In the genomic region with DNA sequence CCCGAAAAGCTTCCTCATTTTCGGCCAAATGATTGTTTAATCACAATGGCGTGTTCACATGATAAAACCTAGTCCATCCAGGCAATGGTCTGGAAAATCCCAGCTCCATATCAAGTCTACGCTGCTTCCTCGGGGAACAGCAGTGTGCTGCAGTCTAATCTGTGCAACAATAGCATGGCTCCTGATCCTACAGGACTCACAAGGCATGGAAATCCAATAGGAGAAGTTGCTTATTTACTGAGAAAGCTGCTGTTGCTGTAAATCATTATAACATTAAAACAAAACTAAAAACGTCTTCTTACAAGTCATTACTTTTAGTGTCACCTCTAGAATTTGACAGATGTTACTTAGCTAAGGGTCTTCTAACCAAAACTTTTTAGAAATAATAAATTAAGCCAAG, we compare ENCODE assay signal across 20 mouse cellular contexts.
DNase-seq lines count a peak whose midpoint lies in the region; ATAC-seq and TF ChIP-seq lines count a peak whose summit lies in the region.
"Had no signal": no experiment of that assay in that cellular context is flagged by ENCODE, and none has a peak within 500 bp of the region (broad histone marks: within the 10 kb centered on the region; RNA-seq: fewer than 3 reads in every experiment).

No protein-coding gene starts in this region.

- H3K36me3 ChIP-seq in kidney, embryonic 15.5 days, result no peaks in the 10 kb centered on the region
- H3K36me3 ChIP-seq in lung, embryonic 14.5 days (ENCODE audit: insufficient read depth), result no peaks in the 10 kb centered on the region
- H3K36me3 ChIP-seq: embryonic facial prominence, embryonic 12.5 days; forebrain, embryonic 15.5 days; hindbrain, embryonic 15.5 days had no signal

- H3K9ac ChIP-seq in kidney, embryonic 15.5 days, result no peak overlapping the region
- no peak overlapping the region for H3K9ac ChIP-seq in lung, embryonic 14.5 days
- H3K9ac ChIP-seq: embryonic facial prominence, embryonic 12.5 days; forebrain, embryonic 15.5 days; hindbrain, embryonic 15.5 days had no signal

- H3K27me3 ChIP-seq in kidney, embryonic 15.5 days, result no peaks in the 10 kb centered on the region
- no peaks in the 10 kb centered on the region for H3K27me3 ChIP-seq in lung, embryonic 14.5 days (ENCODE audit: insufficient read depth, low read length)
- H3K27me3 ChIP-seq: CH12.LX; embryonic facial prominence, embryonic 12.5 days; forebrain, embryonic 15.5 days; hindbrain, embryonic 15.5 days; Patski had no signal

- H3K4me2 ChIP-seq in kidney, embryonic 15.5 days, result no peak overlapping the region
- no peak overlapping the region for H3K4me2 ChIP-seq in lung, embryonic 14.5 days
- H3K4me2 ChIP-seq: embryonic facial prominence, embryonic 12.5 days; forebrain, embryonic 15.5 days; hindbrain, embryonic 15.5 days had no signal

- TF ChIP-seq CTCF in lung, embryonic 14.5 days (IDR thresholded peaks at IDR 0.05; ENCODE audit: low read depth), result no peak

- H3K4me3 ChIP-seq in kidney, embryonic 15.5 days (replicated peaks), result no peak overlapping the region
- H3K4me3 ChIP-seq in lung, embryonic 14.5 days (ENCODE audit: low read depth, low read length), result no peak overlapping the region
- H3K4me3 ChIP-seq: embryonic facial prominence, embryonic 12.5 days; forebrain, embryonic 15.5 days; hindbrain, embryonic 15.5 days had no signal

- DNase-seq in heart, adult 9 months (ENCODE audit: low spot score in 2 of 2), result peak; percentile 13 to 21
- no peak for DNase-seq in heart, postnatal 36 days
- no peak for DNase-seq in kidney, postnatal 25 days
- peak; percentile 50 for DNase-seq in lung, embryonic 14.5 days
- DNase-seq in lung, postnatal 14 days, result no peak
- peak; percentile 3 for DNase-seq in lung, postnatal 10 days
- DNase-seq in lung, postnatal 4 days, result no peak
- DNase-seq: adrenal gland, postnatal 14 days; cerebellum, adult 11-12 months; cerebellum, adult 9-10 months; cerebellum, postnatal 25 days; gastrocnemius, postnatal 36 days; heart, adult 11 months had no signal

- WGBS in kidney, embryonic 15.5 days, result 56% methylated on average over 6 of the region's 6 CpGs
- 59% methylated on average over 6 of the region's 6 CpGs for WGBS in lung, embryonic 14.5 days

- intact Hi-C loops in heart, postnatal 36 days (cut with DNase I), result no loop called here

- no peaks in the 10 kb centered on the region for H3K9me3 ChIP-seq in kidney, embryonic 15.5 days (replicated peaks)
- no peaks in the 10 kb centered on the region for H3K9me3 ChIP-seq in lung, embryonic 14.5 days (ENCODE audit: low read depth, low read length)
- H3K9me3 ChIP-seq: embryonic facial prominence, embryonic 12.5 days; forebrain, embryonic 15.5 days; hindbrain, embryonic 15.5 days had no signal

- ATAC-seq in kidney, embryonic 15.5 days (replicated peaks; ENCODE audit: low FRiP score), result no peak
- no peak for ATAC-seq in lung, embryonic 14.5 days (ENCODE audit: insufficient read depth)
- ATAC-seq: activated CD4-positive, CD25-positive, alpha-beta regulatory T cell, adult 4 months; forebrain, embryonic 15.5 days; Patski had no signal

- H3K4me1 ChIP-seq in kidney, embryonic 15.5 days, result 0 out of 2 replicates have a peak, but pooled peaks cover 8% of the 10 kb centered on the region
- peaks cover 4% of the 10 kb centered on the region; the same call in 1 of the 2 replicates for H3K4me1 ChIP-seq in lung, embryonic 14.5 days (ENCODE audit: insufficient read depth)
- H3K4me1 ChIP-seq: embryonic facial prominence, embryonic 12.5 days; forebrain, embryonic 15.5 days; hindbrain, embryonic 15.5 days had no signal

- peak overlapping the region; percentile 41; the same call in 1 of the 2 replicates for H3K27ac ChIP-seq in kidney, embryonic 15.5 days
- no peak overlapping the region for H3K27ac ChIP-seq in lung, embryonic 14.5 days (ENCODE audit: low read depth)
- H3K27ac ChIP-seq: embryonic facial prominence, embryonic 12.5 days; forebrain, embryonic 15.5 days; hindbrain, embryonic 15.5 days had no signal

Comparison
In these comparisons a context has a peak if more than half of its experiments do, and no peak if none do; other contexts are left out.
1. DNase-seq: peak in heart, adult 9 months (2 of 2), lung, embryonic 14.5 days (single experiment) and lung, postnatal 10 days (single experiment); none in heart, postnatal 36 days (0 of 2), kidney, postnatal 25 days (0 of 2), lung, postnatal 14 days (single experiment) and lung, postnatal 4 days (0 of 2).